In the genomic region with DNA sequence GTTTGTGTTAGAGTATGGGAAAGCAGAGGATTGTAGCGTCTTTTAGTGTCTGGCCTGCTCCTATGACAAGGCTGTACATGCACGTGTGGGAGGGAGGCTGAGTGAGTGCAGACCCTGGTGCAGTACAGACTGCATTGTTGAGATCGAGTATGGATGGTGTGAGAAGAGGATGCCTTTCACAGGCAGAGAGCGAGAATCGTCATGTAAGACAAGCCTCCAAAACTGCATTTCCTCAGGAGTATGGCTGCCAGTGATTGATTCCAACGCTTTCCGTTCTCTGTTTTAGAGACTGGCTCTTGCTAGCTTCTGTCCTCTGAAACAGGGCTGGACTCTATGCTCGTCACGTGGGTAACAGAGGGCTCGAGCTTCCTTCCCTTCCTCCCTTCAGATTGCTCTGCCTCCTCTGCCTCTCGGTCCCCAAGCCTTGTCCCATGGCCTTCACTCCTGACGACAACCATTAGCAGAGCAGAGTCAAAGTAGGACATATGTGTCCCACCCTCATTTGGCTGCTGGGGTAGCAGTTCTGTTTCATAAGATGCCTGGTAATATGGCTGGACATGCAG, we compare ENCODE assay signal across 9 mouse cellular contexts. TPM values are rescaled to one million over a fixed set of nuclear protein-coding genes. Genes with fewer than 3 reads are reported as not detected.
DNase-seq lines count a peak whose midpoint lies in the region; ATAC-seq lines count a peak whose summit lies in the region.
"Had no signal": no experiment of that assay in that cellular context is flagged by ENCODE, and none has a peak within 500 bp of the region (broad histone marks: within the 10 kb centered on the region; RNA-seq: fewer than 3 reads in every experiment).

No protein-coding gene starts in this region.

- H3K36me3 ChIP-seq in hindbrain, embryonic 16.5 days (ENCODE audit: control insufficient read depth, insufficient read depth, low read length), result no peaks in the 10 kb centered on the region
- no peaks in the 10 kb centered on the region for H3K36me3 ChIP-seq in hindbrain, embryonic 11.5 days (ENCODE audit: control insufficient read depth, insufficient read depth, low read length)
- no peaks in the 10 kb centered on the region for H3K36me3 ChIP-seq in heart, embryonic 10.5 days
- H3K36me3 ChIP-seq in liver, embryonic 11.5 days (ENCODE audit: control insufficient read depth, insufficient read depth, low read length), result peaks cover 3% of the 10 kb centered on the region; the same call in 1 of the 2 replicates

- H3K4me1 ChIP-seq in hindbrain, embryonic 16.5 days (ENCODE audit: control insufficient read depth, insufficient read depth, low read depth, low read length), result peaks cover 6% of the 10 kb centered on the region
- no peaks in the 10 kb centered on the region for H3K4me1 ChIP-seq in hindbrain, embryonic 11.5 days (replicated peaks; ENCODE audit: control insufficient read depth, insufficient read depth, low read length)
- peaks cover 23% of the 10 kb centered on the region for H3K4me1 ChIP-seq in brown adipose tissue, adult 24 weeks (ENCODE audit: control insufficient read depth, insufficient read depth, insufficient read length, low read length)
- peaks cover 49% of the 10 kb centered on the region for H3K4me1 ChIP-seq in heart, embryonic 10.5 days
- peaks cover 77% of the 10 kb centered on the region for H3K4me1 ChIP-seq in liver, embryonic 11.5 days (replicated peaks; ENCODE audit: control insufficient read depth, insufficient read depth, low read length)

- no peak overlapping the region for H3K4me2 ChIP-seq in hindbrain, embryonic 16.5 days (ENCODE audit: low read length)
- no peak overlapping the region for H3K4me2 ChIP-seq in hindbrain, embryonic 11.5 days (replicated peaks; ENCODE audit: low read depth, low read length)
- peak overlapping the region; percentile 11 for H3K4me2 ChIP-seq in liver, embryonic 11.5 days

- no peak overlapping the region for H3K27ac ChIP-seq in hindbrain, embryonic 16.5 days (ENCODE audit: low read depth, low read length)
- no peak overlapping the region for H3K27ac ChIP-seq in hindbrain, embryonic 11.5 days (ENCODE audit: low read depth, low read length)
- H3K27ac ChIP-seq in brown adipose tissue, adult 24 weeks (replicated peaks; ENCODE audit: low read depth, low read length), result peak overlapping the region; percentile 56
- H3K27ac ChIP-seq in heart, embryonic 10.5 days, result peak overlapping the region; percentile 24; the same call in 1 of the 2 replicates
- peak overlapping the region; percentile 34; the same call in 1 of the 2 replicates for H3K27ac ChIP-seq in liver, embryonic 11.5 days (ENCODE audit: low read depth, low read length)

- WGBS in hindbrain, embryonic 16.5 days, result 68% methylated on average over 12 of the region's 12 CpGs
- 65% methylated on average over 12 of the region's 12 CpGs for WGBS in hindbrain, embryonic 11.5 days
- 54% methylated on average over 12 of the region's 12 CpGs for WGBS in heart, embryonic 10.5 days
- 51% methylated on average over 12 of the region's 12 CpGs for WGBS in liver, embryonic 11.5 days

- ATAC-seq in hindbrain, embryonic 16.5 days, result no peak
- ATAC-seq in hindbrain, embryonic 11.5 days (ENCODE audit: low FRiP score), result no peak
- ATAC-seq in liver, embryonic 11.5 days (replicated peaks; ENCODE audit: low FRiP score), result no peak
- ATAC-seq in megakaryocyte progenitor cell, adult 5-6 weeks (replicated peaks; ENCODE audit: poor library complexity), result no peak

- no peak for DNase-seq in hindbrain, embryonic 11.5 days (ENCODE audit: low spot score)
- no peak for DNase-seq in heart, embryonic 10.5 days (ENCODE audit: low spot score)
- no peak for DNase-seq in liver, embryonic 11.5 days (ENCODE audit: low spot score)
- DNase-seq in layer of hippocampus, adult 11-12 months (ENCODE audit: low spot score), result no peak
- no peak for DNase-seq in retina, embryonic 14.5 days (ENCODE audit: low spot score)
- DNase-seq: right cerebral cortex, postnatal 14 days had no signal

- H3K9ac ChIP-seq in hindbrain, embryonic 16.5 days (ENCODE audit: low read depth, low read length), result peak overlapping the region; percentile 31; the same call in 1 of the 2 replicates
- H3K9ac ChIP-seq in hindbrain, embryonic 11.5 days (ENCODE audit: low read depth, low read length), result no peak overlapping the region
- peak overlapping the region; percentile 37; the same call in 1 of the 2 replicates for H3K9ac ChIP-seq in liver, embryonic 11.5 days (ENCODE audit: low read depth, low read length)

- H3K27me3 ChIP-seq in hindbrain, embryonic 16.5 days (replicated peaks; ENCODE audit: control insufficient read depth, insufficient read depth, low read length), result no peaks in the 10 kb centered on the region
- H3K27me3 ChIP-seq in hindbrain, embryonic 11.5 days (ENCODE audit: control insufficient read depth, insufficient read depth, low read length), result no peaks in the 10 kb centered on the region
- no peaks in the 10 kb centered on the region for H3K27me3 ChIP-seq in heart, embryonic 10.5 days (ENCODE audit: insufficient read depth, poor library complexity, severe bottlenecking)
- no peaks in the 10 kb centered on the region for H3K27me3 ChIP-seq in liver, embryonic 11.5 days (replicated peaks; ENCODE audit: control insufficient read depth, insufficient read depth, low read length)

- no peaks in the 10 kb centered on the region for H3K9me3 ChIP-seq in hindbrain, embryonic 16.5 days (ENCODE audit: control insufficient read depth, low read length)
- no peaks in the 10 kb centered on the region for H3K9me3 ChIP-seq in hindbrain, embryonic 11.5 days (ENCODE audit: control insufficient read depth, low read length)
- no peaks in the 10 kb centered on the region for H3K9me3 ChIP-seq in heart, embryonic 10.5 days
- H3K9me3 ChIP-seq in liver, embryonic 11.5 days (ENCODE audit: control insufficient read depth, low read length), result peaks cover 3% of the 10 kb centered on the region; the same call in 1 of the 2 replicates

- H3K4me3 ChIP-seq in hindbrain, embryonic 16.5 days (ENCODE audit: low read length), result no peak overlapping the region
- H3K4me3 ChIP-seq in hindbrain, embryonic 11.5 days (ENCODE audit: low read depth, low read length), result no peak overlapping the region
- H3K4me3 ChIP-seq in brown adipose tissue, adult 24 weeks (ENCODE audit: insufficient read depth, low read depth, low read length), result no peak overlapping the region
- H3K4me3 ChIP-seq in heart, embryonic 10.5 days, result no peak overlapping the region
- no peak overlapping the region for H3K4me3 ChIP-seq in liver, embryonic 11.5 days (ENCODE audit: low read depth, low read length)

RNA-seq across cellular contexts. Expression of a gene that starts 12.4 kb away (rescaled TPM):
- polyA plus RNA-seq in hindbrain, embryonic 16.5 days (2015; fragmentation: Nextera tagmentation; extraction: Ambion mirVana), result 41.6 and 45.8 TPM in 2 replicates
- 30.3 and 33.4 TPM in 2 replicates for polyA plus RNA-seq in hindbrain, embryonic 11.5 days (2014; fragmentation: Nextera tagmentation; extraction: Ambion mirVana)
- polyA plus RNA-seq in brown adipose tissue, adult 24 weeks (2012; ENCODE audit: insufficient read depth, insufficient read length, missing spikeins), result 11.9 and 13.7 TPM in 2 replicates
- 30.9 and 33.1 TPM in 2 replicates for polyA plus RNA-seq in heart, embryonic 10.5 days (2016; fragmentation: Nextera tagmentation; extraction: Ambion mirVana)
- 62.8 and 64.5 TPM in 2 replicates for polyA plus RNA-seq in liver, embryonic 11.5 days (2014; fragmentation: Nextera tagmentation; extraction: Ambion mirVana)
- 10.4 and 15.7 TPM in 2 replicates for total RNA-seq in megakaryocyte progenitor cell, adult 5-6 weeks (2015)
- total RNA-seq in megakaryocyte progenitor cell, adult 5-6 weeks (2017), result 8.8 and 17.4 TPM in 2 replicates

Comparison
In these comparisons a context has a peak if more than half of its experiments do, and no peak if none do; other contexts are left out.
1. H3K27ac ChIP-seq: peak in brown adipose tissue, adult 24 weeks (single experiment), heart, embryonic 10.5 days (single experiment) and liver, embryonic 11.5 days (single experiment); none in hindbrain, embryonic 16.5 days (single experiment) and hindbrain, embryonic 11.5 days (single experiment).